Mouse (Mus musculus) bone marrow macrophage, adult 2 months (primary cell): ENCODE results near the gene Mn1. TPM values are rescaled to one million over a fixed set of nuclear protein-coding genes. Genes with fewer than 3 reads are reported as not detected.

ENCODE experiments used
- H3K27ac ChIP-seq: 2 replicates; pipeline ENCODE4 v1.5.1; 2012; ENCODE audit warnings: low read depth, low read length; ENCODE audit not compliant: insufficient read depth
- H3K4me1 ChIP-seq: 2 replicates; pipeline ENCODE4 v1.6.1; 2012; ENCODE audit warnings: low read length; ENCODE audit not compliant: control insufficient read depth, insufficient read depth
- H3K4me3 ChIP-seq: 2 replicates; pipeline ENCODE4 v1.5.1; 2012; ENCODE audit warnings: mild to moderate bottlenecking, low read length, moderate library complexity; ENCODE audit not compliant: insufficient read depth
- CTCF ChIP-seq: IDR thresholded peaks from 2 replicates; pipeline ENCODE4 v1.5.1; 2012; ENCODE audit warnings: low read depth, mild to moderate bottlenecking, low read length, moderate library complexity
- POLR2A ChIP-seq: IDR thresholded peaks from 2 replicates; pipeline ENCODE4 v1.6.1; 2012; ENCODE audit warnings: mild to moderate bottlenecking, low read depth, low read length, borderline replicate concordance
- polyA plus RNA-seq: library from polyadenylated mRNA; stranded (reverse); fragments of >200 nt; gene quantifications from 2 replicates; pipeline ENCODE4 v1.2.4, GENCODE M21; 2012; ENCODE audit not compliant: missing spikeins, insufficient read depth, insufficient read length

Mn1 gene
- polyA plus RNA-seq, 1 experiment, result 0.08 TPM

- H3K27ac ChIP-seq, result no peak overlapping the region
- TF ChIP-seq POLR2A (no peak), CTCF (no peak)
- H3K4me3 ChIP-seq, result no peak overlapping the region
- peaks cover 27% of the 10 kb centered on the region for H3K4me1 ChIP-seq
Measured at GRCm38 (mm10) chr5:111429726-111430125, 12.6 kb downstream of the Mn1 start.

- Histone ChIP-seq H3K4me1 (peaks cover 27% of the 10 kb centered on the region), H3K27ac (no peak overlapping the region), H3K4me3 (no peak overlapping the region)
- TF ChIP-seq POLR2A (no peak), CTCF (no peak)
Measured at GRCm38 (mm10) chr5:111431007-111431730, 14.0 kb downstream of the Mn1 start.

GRCm38 (mm10) chr5:111432842-111433241 is 15.7 kb downstream of the Mn1 start:
- Histone ChIP-seq H3K4me1 (peaks cover 27% of the 10 kb centered on the region), H3K4me3 (no peak overlapping the region), H3K27ac (peak overlapping the region; percentile 48; the same call in 1 of the 2 replicates)
- TF ChIP-seq POLR2A, result no peak
- TF ChIP-seq CTCF, result no peak

GRCm38 (mm10) chr5:111434342-111434842 is 17.2 kb downstream of the Mn1 start:
- Histone ChIP-seq H3K4me1 (peaks cover 29% of the 10 kb centered on the region), H3K4me3 (no peak overlapping the region), H3K27ac (no peak overlapping the region)
- TF ChIP-seq POLR2A (no peak), CTCF (no peak)

- TF ChIP-seq POLR2A (no peak), CTCF (no peak)
- Histone ChIP-seq H3K4me3 (no peak overlapping the region), H3K4me1 (peaks cover 36% of the 10 kb centered on the region), H3K27ac (no peak overlapping the region)
Measured at GRCm38 (mm10) chr5:111436260-111436659, 19.1 kb downstream of the Mn1 start.

- Histone ChIP-seq H3K4me3 (no peak overlapping the region), H3K4me1 (peaks cover 27% of the 10 kb centered on the region), H3K27ac (no peak overlapping the region)
- TF ChIP-seq POLR2A, result no peak
- no peak for TF ChIP-seq CTCF
Measured at GRCm38 (mm10) chr5:111437205-111437604, 20.0 kb downstream of the Mn1 start.

GRCm38 (mm10) chr5:111438336-111438735 is 21.2 kb downstream of the Mn1 start:
- Histone ChIP-seq H3K27ac (no peak overlapping the region), H3K4me1 (peaks cover 16% of the 10 kb centered on the region), H3K4me3 (no peak overlapping the region)
- TF ChIP-seq POLR2A (no peak), CTCF (no peak)

GRCm38 (mm10) chr5:111438821-111439220 is 21.7 kb downstream of the Mn1 start:
- Histone ChIP-seq H3K4me3 (no peak overlapping the region), H3K27ac (no peak overlapping the region), H3K4me1 (peaks cover 16% of the 10 kb centered on the region)
- TF ChIP-seq POLR2A, result no peak
- no peak for TF ChIP-seq CTCF

GRCm38 (mm10) chr5:111440264-111440663 is 23.1 kb downstream of the Mn1 start:
- Histone ChIP-seq H3K4me3 (no peak overlapping the region), H3K27ac (no peak overlapping the region), H3K4me1 (peaks cover 16% of the 10 kb centered on the region)
- TF ChIP-seq POLR2A (no peak), CTCF (no peak)

- Histone ChIP-seq H3K4me3 (no peak overlapping the region), H3K27ac (no peak overlapping the region), H3K4me1 (peaks cover 16% of the 10 kb centered on the region)
- TF ChIP-seq POLR2A, result no peak
- no peak for TF ChIP-seq CTCF
Measured at GRCm38 (mm10) chr5:111442151-111442871, 25.1 kb downstream of the Mn1 start.
